Mouse (Mus musculus) cerebellum, adult 18-20 months (tissue): ENCODE measurements at regions not wholly inside any gene's neighbourhood (a gene's known extent, or its start where the extent isn't known, plus 50 kb on each side); places are given as distances from the start of the nearest gene placed in this dataset.

Experiments used
- DNase-seq, 2 experiments: peaks; one replicate each; pipeline ENCODE4 v3.0.0; 2021

GRCm38 (mm10) chr12:71430331-71430730 lies 120.6 kb downstream of the Dact1 start:
- peak in 1 of 2 experiments; percentile 32 for DNase-seq

DNA sequence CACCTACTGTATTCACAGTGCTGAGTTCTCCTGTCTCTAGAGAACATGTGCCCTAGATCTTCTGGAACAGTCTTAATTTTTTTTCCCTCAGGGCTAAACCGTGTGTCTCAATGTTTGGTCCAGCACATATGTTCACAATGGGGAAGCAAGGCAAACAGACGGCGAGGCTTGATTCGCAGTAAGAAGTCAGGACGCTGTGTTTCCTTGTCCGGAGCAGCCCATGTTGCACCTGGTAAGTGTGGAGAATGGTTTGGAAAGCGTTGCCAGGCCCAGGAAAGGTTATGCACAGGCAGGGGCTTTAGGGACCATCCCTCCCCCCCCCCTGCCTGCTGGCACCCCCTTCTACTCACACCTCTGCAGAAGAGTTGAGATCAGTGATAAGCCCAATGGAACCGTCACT lies 121.4 kb downstream of the Dact1 start:
- DNase-seq: peak; percentile 79 to 87

- DNase-seq: peak in 1 of 2 experiments; percentile 26
Measured at GRCm38 (mm10) chr12:71433549-71434200, 124.0 kb downstream of the Dact1 start.

GRCm38 (mm10) chr12:71438254-71438653 lies 128.6 kb downstream of the Dact1 start:
- DNase-seq: no peak

DNA sequence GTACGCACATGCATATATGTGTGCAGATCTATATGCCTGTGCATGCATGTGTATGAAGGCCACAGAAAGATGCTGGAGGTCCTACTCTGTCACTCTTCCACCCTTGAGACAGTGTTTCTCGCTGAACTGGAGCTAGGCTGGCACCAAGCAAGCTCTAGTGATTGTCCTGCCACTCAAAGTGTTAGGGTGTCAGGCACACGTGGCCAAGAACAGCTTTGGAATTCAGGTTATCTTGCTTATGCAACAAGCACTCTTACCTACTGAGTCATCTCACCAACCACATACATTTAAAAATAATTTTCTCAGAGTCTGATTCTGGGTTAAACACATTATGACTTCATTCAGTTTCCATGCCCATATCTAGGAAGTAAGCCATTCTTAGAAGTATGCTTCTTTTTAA lies 131.2 kb downstream of the Dact1 start:
- DNase-seq: no peak

GRCm38 (mm10) chr12:71441272-71441671 lies 131.6 kb downstream of the Dact1 start:
- DNase-seq: no peak

DNA sequence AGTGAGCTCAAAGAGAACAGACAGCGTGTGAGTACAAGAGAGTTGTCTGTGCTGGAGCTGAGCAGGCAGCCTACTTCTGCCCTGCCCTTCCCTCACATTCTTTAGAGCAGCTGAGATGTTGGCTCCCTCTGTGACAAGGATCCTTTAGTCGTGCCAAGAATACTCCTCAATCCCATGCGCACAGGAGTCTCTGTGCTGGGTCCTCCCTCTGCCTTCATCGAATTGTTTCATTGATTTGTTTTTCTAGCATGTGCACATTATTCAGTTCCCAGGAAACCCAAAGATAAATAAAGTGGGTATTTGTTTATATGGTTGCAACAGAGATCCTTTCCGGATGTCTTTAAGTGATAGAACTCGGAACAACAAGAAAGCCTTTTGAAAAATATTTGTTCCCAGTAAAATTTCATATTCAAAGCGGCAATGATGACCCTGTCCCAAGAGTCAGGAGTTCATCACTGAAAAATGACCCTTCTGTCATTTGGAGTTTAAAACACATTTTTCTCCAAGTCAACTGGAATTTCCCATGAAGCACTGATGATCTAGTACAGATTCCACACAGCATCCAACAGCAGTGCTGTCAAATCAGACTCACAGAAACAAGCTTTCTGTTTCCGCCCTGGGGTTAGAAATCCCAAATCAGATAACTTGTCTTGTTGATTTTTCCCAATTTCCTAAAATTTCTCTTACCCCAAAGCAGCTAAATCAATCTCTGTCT lies 136.7 kb downstream of the Dact1 start:
- no peak for DNase-seq

DNA sequence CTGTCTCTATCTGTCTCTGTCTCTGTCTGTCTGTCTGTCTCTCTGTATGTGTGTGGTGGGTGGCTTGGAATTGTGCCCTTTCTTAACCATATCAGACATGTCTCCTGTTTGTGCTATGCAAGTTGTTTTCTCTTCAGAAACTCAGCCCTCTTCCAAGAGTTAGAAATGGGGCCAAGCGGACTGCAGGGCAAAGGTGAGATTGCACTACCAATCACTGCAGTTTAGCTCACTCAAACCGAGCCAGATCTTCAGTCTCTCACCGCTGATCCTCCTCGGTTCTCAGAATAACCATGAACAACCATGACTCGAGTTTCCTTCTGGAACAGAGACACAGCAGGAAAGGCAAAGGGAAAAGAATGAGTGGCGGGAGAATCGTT lies 137.2 kb downstream of the Dact1 start:
- DNase-seq: no peak

- no peak for DNase-seq
Measured at GRCm38 (mm10) chr12:71449032-71449431, 139.3 kb downstream of the Dact1 start.

DNA sequence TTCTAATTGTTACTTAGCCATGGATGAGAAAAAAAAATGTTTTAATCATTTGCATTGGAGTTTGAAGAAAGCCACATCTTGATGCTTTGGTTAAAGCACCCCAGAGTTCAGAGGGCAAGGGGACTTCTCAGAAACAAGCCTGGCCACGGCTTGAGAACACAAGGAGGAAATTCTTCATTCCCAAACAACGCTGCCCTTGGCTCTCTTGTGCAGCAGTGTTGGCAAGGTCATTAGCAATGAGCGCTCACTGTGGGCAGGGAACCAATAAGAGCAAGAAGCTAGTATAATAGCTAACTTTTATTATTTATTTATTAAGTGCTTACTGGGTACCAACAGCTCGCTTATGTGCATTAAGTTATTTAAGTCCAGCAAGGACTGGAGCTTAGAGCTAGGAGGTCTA lies 140.4 kb downstream of the Dact1 start:
- DNase-seq: no peak

GRCm38 (mm10) chr12:71450680-71451463 lies 141.2 kb downstream of the Dact1 start:
- DNase-seq: no peak

DNA sequence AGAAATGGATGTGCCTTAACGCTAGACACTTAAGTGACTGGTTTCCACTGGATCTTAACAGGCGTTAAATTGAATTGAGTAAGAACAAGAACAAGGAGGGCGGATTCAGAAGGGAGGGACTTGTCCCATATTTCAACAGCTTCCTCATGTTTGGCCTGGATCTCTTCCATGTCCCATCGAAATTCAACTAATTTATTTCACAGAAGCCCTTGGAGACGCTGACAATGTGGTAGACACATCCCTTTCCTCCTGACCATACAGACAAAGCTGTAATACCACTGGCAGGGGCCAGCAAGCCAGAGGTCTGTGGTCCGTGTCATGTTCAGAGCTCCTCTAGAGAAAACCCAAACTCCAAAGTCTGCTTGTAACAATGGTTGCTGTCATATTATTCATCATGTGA lies 147.2 kb downstream of the Dact1 start:
- no peak for DNase-seq

DNA sequence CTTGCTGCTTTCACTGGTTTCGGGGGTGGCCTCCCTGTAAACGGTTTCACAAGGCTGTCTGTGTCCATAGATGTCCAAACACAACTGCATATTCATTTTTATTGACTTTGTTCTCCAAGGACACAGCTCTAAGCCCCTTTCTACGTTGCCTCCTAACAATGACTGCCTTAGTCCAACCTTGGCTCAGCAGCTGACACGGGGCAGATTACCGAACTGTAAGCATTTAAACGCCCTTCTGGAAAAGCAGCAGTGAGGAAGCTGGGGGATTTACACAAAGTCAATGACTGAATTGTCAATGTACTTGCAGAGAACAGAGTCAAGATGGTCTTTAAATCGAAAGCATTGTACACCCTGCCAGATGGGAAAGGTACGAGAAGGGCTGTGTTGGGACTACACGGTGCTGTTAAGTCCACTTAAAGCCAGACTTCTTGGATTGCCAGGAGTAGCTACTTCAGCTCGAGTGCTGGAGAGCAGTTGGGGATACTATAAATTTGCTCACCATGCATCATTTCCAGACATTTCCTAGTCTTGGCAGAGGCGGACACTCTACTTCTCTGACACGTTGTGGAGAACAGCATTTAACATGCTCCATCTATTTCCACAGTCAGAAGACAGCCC lies 149.0 kb downstream of the Dact1 start:
- DNase-seq: no peak

DNA sequence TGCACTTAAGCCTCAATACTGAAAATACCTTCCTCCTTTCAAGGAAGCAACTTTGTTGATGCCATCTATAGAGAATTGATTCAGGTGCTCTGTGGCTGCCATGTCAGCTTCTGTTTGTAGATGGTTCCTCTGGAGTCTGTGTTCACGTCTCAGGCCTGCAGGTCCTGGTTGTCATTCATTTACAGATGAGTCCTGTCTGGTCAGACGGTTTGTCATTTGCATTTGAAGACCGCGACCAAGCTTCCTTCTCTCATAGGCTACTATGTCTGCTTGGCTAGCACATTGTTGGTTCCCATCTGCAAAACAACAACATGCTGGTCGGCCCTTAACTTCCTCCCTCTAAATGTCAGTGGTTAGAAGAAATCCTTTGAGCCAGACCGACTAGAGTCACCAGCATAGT lies 151.0 kb downstream of the Dact1 start:
- DNase-seq: no peak

DNA sequence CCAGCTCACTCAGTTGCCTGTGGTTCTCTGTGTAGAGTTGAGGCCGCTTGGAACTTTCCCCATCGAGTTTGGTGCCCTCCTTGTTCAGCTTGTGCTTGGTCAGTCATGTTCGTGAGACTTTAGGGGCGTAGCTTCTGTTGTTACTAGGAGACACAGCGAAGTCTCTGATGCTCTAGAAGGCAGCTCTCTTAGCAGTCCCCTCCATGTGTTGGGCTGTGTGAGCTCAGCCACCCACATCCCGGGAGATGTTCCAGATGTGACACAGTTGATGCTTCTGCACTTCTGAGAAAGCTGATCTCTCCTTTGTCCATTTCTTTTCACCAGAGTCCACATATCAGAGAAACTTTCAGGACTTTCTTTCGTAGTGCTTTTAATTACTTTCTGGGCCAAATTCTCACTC lies 158.1 kb downstream of the Dact1 start:
- no peak for DNase-seq

DNA sequence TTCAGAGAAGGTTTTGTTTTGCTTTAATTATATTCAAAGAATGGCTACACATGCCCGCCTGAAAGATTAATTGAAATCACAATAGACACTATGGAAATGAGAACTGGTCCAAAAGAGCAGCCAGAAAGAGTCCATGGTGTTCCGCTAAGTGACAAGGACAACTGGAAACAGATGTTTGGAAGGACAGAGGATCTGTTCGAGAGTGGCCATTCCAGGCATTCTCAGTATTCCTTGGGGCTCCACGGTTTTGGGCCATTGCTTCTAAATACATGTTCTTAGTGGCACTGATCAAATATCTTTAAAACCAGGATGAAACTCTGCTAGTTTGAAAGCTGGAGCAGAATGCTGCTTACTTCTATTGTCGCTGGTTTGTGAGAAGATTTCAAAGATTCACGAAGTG lies 158.6 kb downstream of the Dact1 start:
- DNase-seq: peak in 1 of 2 experiments; percentile 8

DNA sequence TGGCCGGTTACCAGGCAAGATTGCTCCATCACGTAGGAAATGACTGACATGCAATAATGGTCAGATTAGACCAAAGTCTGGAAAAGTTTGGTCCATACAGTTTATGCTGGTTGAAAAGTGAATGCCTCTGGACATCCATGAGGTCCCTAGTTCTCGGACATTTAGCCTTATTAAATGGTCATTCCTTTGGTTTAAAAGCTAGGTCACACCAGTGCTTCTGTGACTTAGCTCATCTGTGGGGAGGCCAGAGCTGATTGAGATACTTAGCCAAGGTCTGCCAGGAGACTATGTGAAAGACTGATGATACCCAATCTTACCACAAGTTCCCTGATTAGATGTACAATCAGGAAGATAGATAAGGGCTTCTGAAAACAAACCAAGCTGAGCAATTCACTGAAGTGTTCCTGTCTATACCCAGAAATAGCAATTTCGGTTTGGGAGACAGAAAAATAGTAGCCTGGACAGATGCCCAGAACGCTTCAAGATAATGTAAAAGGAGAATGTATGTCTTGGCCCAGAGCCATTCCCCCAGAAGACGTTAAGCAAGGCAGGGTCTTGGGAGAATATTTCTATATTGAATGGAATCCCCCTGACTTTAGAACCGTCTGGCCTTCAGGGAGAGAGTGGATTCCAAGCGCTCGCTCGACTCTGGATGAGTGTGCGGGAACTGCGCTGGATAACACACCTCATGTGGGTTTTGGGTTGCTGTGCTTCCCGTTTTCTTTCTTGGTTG lies 161.5 kb downstream of the Dact1 start:
- DNase-seq: no peak

GRCm38 (mm10) chr12:71471720-71472119 lies 162.0 kb downstream of the Dact1 start:
- DNase-seq: no peak

DNA sequence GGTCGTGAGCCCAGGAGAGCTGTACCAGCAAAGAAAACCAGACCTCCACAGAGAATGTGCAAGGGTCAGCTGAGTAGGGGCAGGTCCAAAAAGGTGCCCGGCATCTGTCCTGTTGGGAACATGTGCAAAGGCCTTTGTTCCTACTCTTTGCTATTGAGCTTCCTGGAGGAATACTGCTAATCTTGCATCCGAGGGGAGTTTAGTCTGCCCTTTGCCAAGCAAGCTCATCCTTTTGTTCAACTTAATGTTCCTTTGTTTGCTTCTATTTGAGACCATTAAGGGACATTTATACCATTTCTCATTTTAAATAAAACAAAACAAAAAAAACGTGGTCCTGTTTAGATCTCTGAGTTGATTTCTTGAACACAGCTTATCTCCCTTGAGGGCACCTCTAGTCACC lies 166.6 kb downstream of the Dact1 start:
- DNase-seq: no peak

GRCm38 (mm10) chr12:71477691-71478090 lies 168.0 kb downstream of the Dact1 start:
- DNase-seq: no peak

- DNase-seq: no peak
Measured at GRCm38 (mm10) chr12:71481371-71481770, 171.7 kb downstream of the Dact1 start.

DNA sequence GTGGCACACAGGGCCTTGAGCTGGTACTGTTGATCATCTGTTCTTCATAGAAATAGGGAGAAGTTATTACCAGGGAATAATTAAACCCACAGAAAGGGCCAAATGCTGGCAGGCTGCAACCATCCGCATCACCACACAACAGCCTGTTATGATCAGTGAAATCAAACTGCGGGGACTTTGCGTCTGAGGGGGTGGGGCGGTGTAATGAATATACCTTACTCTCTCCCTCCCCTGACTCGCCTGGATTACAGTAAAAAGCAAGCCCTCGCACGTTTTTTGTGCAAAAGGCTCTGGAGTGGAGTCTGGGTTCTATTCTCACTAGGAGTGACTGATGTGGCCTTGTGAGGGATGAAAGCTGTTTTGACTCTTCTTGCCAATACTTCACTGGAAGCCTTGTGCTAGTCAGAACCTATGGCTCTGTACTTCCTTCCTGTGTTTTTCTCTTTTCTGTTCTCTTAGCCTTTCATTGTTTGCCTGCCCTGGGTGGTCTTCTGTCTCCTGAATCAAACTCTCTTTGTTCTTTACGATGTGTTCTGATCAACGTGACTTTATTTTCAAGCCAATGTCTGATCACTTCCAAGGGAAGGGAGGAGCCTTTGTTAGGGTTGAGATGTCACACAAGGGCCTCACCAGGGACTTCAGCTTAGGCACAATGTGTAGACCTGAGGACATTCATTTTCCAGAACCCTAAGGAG lies 172.4 kb downstream of the Dact1 start:
- no peak for DNase-seq
